Mouse (Mus musculus) kidney, embryonic 14.5 days (tissue): ENCODE measurements at regions not wholly inside any gene's neighbourhood (a gene's known extent, or its start where the extent isn't known, plus 50 kb on each side); places are given as distances from the start of the nearest gene placed in this dataset.

Source experiments
- ATAC-seq: fragments of 200-750 bp; cut with Nextera tagmentation; 2 replicates; pipeline ENCODE4 v1.8.0; 2017; ENCODE audit warnings: moderate number of reproducible peaks, mild to moderate bottlenecking, moderate TSS enrichment, moderate library complexity; ENCODE audit not compliant: low FRiP score, low TSS enrichment
- H3K27ac ChIP-seq: fragments of 300-500 bp; sonication (generic); 2 replicates; pipeline ENCODE4 v1.5.1; 2014; ENCODE audit warnings: low read depth, mild to moderate bottlenecking, low read length, moderate library complexity, mixed read lengths
- H3K27me3 ChIP-seq: fragments of 300-500 bp; sonication (generic); 2 replicates; pipeline ENCODE4 v1.6.1; 2014; ENCODE audit warnings: mild to moderate bottlenecking, low read length; ENCODE audit not compliant: control insufficient read depth, insufficient read depth
- H3K36me3 ChIP-seq: fragments of 300-500 bp; sonication (generic); 2 replicates; pipeline ENCODE4 v1.6.1; 2014; ENCODE audit warnings: low read length, mixed read lengths; ENCODE audit not compliant: control insufficient read depth, insufficient read depth
- H3K4me1 ChIP-seq: fragments of 300-500 bp; sonication (generic); 2 replicates; pipeline ENCODE4 v1.6.1; 2014; ENCODE audit warnings: low read length, mixed read lengths; ENCODE audit not compliant: control insufficient read depth, insufficient read depth
- H3K4me2 ChIP-seq: fragments of 300-500 bp; sonication (generic); replicated peaks from 2 replicates; pipeline ENCODE4 v1.6.1; 2014; ENCODE audit warnings: low read depth, mild to moderate bottlenecking, low read length
- H3K4me3 ChIP-seq: fragments of 300-500 bp; sonication (generic); 2 replicates; pipeline ENCODE4 v1.5.1; 2014; ENCODE audit warnings: mild to moderate bottlenecking, low read length
- H3K9ac ChIP-seq: fragments of 300-500 bp; sonication (generic); 2 replicates; pipeline ENCODE4 v1.6.1; 2014; ENCODE audit warnings: low read depth, mild to moderate bottlenecking, low read length, moderate library complexity
- H3K9me3 ChIP-seq: fragments of 300-500 bp; sonication (generic); 2 replicates; pipeline ENCODE4 v1.6.1; 2016; ENCODE audit warnings: low read length; ENCODE audit not compliant: control insufficient read depth
- WGBS: fragments of 180-500 bp; shearing (Covaris S2); extraction: QIAGEN DNeasy Blood & Tissue Kit; methylation state at CpG from one replicate; pipeline ENCODE4 v1.1.7; 2014; 5-methylcytosine and 5-hydroxymethylcytosine counted together

GRCm38 (mm10) chr14:72148886-72149285, 342.8 kb downstream of the Gm9195 start:
- H3K4me1 ChIP-seq = peaks cover 6% of the 10 kb centered on the region; the same call in 1 of the 2 replicates
- H3K4me3 ChIP-seq = no peak overlapping the region
- no peak overlapping the region for H3K4me2 ChIP-seq
- ATAC-seq = no peak
- no peak overlapping the region for H3K27ac ChIP-seq
- H3K9ac ChIP-seq = no peak overlapping the region
- no peaks in the 10 kb centered on the region for H3K27me3 ChIP-seq
- WGBS = 59% methylated on average over 1 of the region's 1 CpGs
- no peaks in the 10 kb centered on the region for H3K36me3 ChIP-seq
- no peaks in the 10 kb centered on the region for H3K9me3 ChIP-seq

- Histone ChIP-seq H3K27me3 (no peaks in the 10 kb centered on the region), H3K27ac (no peak overlapping the region), H3K4me1 (peaks cover 6% of the 10 kb centered on the region; the same call in 1 of the 2 replicates), H3K4me2 (no peak overlapping the region), H3K4me3 (no peak overlapping the region), H3K9ac (no peak overlapping the region), H3K9me3 (no peaks in the 10 kb centered on the region), H3K36me3 (no peaks in the 10 kb centered on the region)
- ATAC-seq = no peak
- WGBS = 62% methylated on average over 2 of the region's 2 CpGs
Observed at GRCm38 (mm10) chr14:72146381-72146780, 345.3 kb downstream of the Gm9195 start.

DNA sequence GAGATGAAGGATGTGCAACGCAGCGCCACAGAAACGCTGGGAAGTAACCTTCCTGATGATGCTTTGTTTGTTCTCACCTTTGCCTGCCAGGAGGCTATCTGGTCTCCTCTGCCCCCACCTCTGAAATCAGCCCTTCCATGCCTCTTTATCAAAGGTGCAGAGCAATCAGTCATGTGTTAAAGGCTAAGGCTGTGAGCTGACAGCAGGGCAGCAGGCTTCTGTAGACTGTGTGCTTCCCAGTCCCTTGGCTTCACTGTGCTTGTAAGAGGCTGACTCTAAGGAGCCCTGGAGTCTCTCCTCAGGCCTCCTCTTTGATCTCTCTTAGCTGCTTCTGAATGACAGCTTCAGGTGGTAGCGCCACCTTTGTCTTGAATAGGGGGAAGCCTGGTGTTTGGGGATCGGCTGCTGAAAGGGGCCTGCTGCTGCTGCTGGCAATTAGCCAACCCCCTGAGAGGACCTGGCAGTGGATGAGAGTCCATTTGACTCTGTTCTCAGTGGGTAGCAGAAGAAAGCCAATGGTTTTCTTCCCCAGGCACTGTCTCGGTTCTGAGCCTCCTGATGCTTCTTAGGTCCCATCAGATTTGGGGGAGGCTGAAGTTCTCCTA, 348.7 kb downstream of the Gm9195 start:
- ATAC-seq = no peak

GRCm38 (mm10) chr14:72141136-72141535, 350.5 kb downstream of the Gm9195 start:
- Histone ChIP-seq H3K27ac (no peak overlapping the region), H3K9me3 (no peaks in the 10 kb centered on the region), H3K4me2 (no peak overlapping the region), H3K9ac (no peak overlapping the region), H3K27me3 (no peaks in the 10 kb centered on the region), H3K4me3 (no peak overlapping the region), H3K36me3 (no peaks in the 10 kb centered on the region), H3K4me1 (no peaks in the 10 kb centered on the region)
- no peak for ATAC-seq
- 86% methylated on average over 4 of the region's 4 CpGs for WGBS

More for the DNA sequence above, 348.7 kb downstream of the Gm9195 start:
- WGBS = 16% methylated on average over 6 of the region's 6 CpGs
- no peak overlapping the region for H3K27ac ChIP-seq
- H3K27me3 ChIP-seq = no peaks in the 10 kb centered on the region
- no peak overlapping the region for H3K9ac ChIP-seq
- no peak overlapping the region for H3K4me3 ChIP-seq
- H3K4me1 ChIP-seq = no peaks in the 10 kb centered on the region
- H3K36me3 ChIP-seq = no peaks in the 10 kb centered on the region
- H3K9me3 ChIP-seq = no peaks in the 10 kb centered on the region
- no peak overlapping the region for H3K4me2 ChIP-seq

- Histone ChIP-seq H3K9ac (no peak overlapping the region), H3K4me2 (no peak overlapping the region), H3K9me3 (no peaks in the 10 kb centered on the region), H3K4me1 (no peaks in the 10 kb centered on the region), H3K36me3 (no peaks in the 10 kb centered on the region), H3K4me3 (no peak overlapping the region), H3K27me3 (no peaks in the 10 kb centered on the region), H3K27ac (no peak overlapping the region)
- no peak for ATAC-seq
- 71% methylated on average over 4 of the region's 4 CpGs for WGBS
Observed at GRCm38 (mm10) chr14:72130149-72130548, 361.5 kb downstream of the Gm9195 start.

- Histone ChIP-seq H3K36me3 (no peaks in the 10 kb centered on the region), H3K9me3 (no peaks in the 10 kb centered on the region), H3K27me3 (no peaks in the 10 kb centered on the region), H3K4me2 (no peak overlapping the region), H3K4me1 (no peaks in the 10 kb centered on the region), H3K9ac (no peak overlapping the region), H3K4me3 (no peak overlapping the region), H3K27ac (no peak overlapping the region)
- ATAC-seq = no peak
- 80% methylated on average over 4 of the region's 4 CpGs for WGBS
Observed at GRCm38 (mm10) chr14:72121786-72122185, 369.9 kb downstream of the Gm9195 start.

DNA sequence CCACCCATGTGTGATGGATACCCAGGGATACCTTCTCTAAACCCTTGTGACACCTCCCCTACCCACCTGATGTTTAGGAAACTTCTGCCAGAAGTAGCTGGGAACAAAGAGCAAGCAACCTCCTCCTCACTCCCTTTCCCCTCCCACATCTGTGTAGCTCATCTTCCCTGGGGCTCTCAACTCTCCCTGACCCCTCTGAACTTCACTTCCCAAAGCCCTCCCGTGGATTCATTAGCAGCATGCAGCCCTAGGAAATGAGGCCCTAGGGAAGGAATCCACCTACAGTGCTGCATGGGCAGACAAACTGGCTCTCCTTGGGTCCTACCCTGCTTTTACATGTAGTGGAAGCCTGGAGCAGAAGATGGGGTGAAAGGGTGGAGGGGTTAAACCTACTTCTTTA, 370.6 kb downstream of the Gm9195 start:
- Histone ChIP-seq H3K9me3 (no peaks in the 10 kb centered on the region), H3K27me3 (no peaks in the 10 kb centered on the region), H3K4me1 (no peaks in the 10 kb centered on the region), H3K9ac (no peak overlapping the region), H3K4me3 (no peak overlapping the region), H3K36me3 (no peaks in the 10 kb centered on the region), H3K4me2 (no peak overlapping the region), H3K27ac (no peak overlapping the region)
- ATAC-seq = peak; percentile 52; the same call in 1 of the 2 replicates
- WGBS = 0% methylated on average over 1 of the region's 1 CpGs

- H3K9ac ChIP-seq = no peak overlapping the region
- no peaks in the 10 kb centered on the region for H3K27me3 ChIP-seq
- no peaks in the 10 kb centered on the region for H3K4me1 ChIP-seq
- no peak for ATAC-seq
- no peaks in the 10 kb centered on the region for H3K36me3 ChIP-seq
- H3K4me3 ChIP-seq = no peak overlapping the region
- no peaks in the 10 kb centered on the region for H3K9me3 ChIP-seq
- no peak overlapping the region for H3K4me2 ChIP-seq
- no peak overlapping the region for H3K27ac ChIP-seq
- WGBS = 83% methylated on average over 4 of the region's 4 CpGs
Observed at GRCm38 (mm10) chr14:72116842-72117241, 374.8 kb downstream of the Gm9195 start.

GRCm38 (mm10) chr14:72113377-72113993, 378.2 kb downstream of the Gm9195 start:
- H3K4me2 ChIP-seq = no peak overlapping the region
- no peak overlapping the region for H3K9ac ChIP-seq
- H3K9me3 ChIP-seq = no peaks in the 10 kb centered on the region
- no peaks in the 10 kb centered on the region for H3K4me1 ChIP-seq
- no peak overlapping the region for H3K4me3 ChIP-seq
- WGBS = 88% methylated on average over 8 of the region's 8 CpGs
- H3K27ac ChIP-seq = no peak overlapping the region
- H3K36me3 ChIP-seq = no peaks in the 10 kb centered on the region
- H3K27me3 ChIP-seq = no peaks in the 10 kb centered on the region
- ATAC-seq = no peak
